Mouse (Mus musculus): ENCODE results near the gene C1galt1.
A peak's percentile ranks its signal among the peaks of the same experiment; 100 is the strongest.

The C1galt1 gene

DNA sequence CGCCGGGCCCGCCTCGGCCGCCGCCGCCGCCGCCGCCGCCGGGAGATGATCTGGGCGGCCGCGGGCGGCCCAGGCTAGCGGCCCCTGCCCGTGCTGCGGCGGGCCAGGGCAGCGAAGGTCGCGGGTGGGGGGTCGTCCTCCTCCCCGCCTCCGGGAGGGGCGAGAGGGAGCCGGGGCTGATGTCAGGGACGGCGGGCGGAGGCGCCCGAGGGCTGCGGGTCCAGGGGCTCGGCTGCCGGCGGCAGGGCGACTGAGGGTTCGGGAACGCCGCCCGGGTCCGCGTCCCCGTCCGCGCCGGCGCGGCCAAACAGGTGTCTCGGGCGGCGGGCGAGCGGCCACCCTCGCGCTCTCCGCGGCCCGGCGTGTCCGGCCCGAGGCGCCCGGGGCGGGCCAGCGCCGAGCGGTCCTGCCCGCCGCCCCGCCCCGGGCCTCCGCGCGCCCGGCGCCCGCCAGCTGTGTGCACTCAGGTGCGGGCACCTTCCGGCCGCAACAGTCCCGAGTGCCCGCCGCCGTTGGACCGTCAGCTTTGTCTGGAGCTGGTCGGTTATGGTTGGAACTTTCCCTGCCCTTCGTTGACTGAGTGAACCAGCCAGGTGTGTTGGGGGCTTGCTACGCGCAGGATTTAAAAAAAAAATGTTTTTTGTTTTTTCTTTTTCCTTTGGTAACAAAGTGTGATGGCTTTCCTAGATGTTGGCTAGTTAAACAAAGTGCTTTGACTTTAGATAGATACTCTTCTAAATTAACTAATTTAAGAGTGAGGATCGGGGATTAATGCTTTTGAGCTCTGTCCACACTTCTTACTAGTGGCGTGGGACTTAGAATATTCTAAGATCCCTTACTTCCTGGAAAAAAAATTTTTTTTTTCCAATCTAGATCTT is at the start of gene C1galt1:
TSS of gene C1galt1 (plus strand) at position 41 of the 878 bp plus-strand sequence.
- DNase-seq (ENCODE audit: low spot score in 2 of 2): peak in 1 of 2 experiments; percentile 39

DNA sequence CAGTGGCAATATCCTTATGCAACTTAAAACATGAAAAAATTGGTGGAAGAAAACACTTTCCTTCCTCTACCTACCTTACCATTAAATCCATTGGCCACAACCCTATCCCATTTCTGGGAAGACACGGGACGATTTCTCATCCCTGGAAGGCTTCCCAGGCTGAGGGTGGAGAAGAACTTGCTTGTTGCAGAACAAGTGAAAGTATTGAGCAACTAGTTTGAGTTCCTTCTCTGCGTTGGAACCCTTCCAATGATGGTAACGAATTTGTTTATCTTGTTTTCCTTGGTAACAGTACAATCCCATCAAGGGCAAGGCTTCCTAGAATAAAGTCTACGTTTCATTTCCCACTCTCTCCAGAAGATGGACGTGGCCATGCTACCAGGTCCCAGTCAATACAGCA is 44.7 kb upstream of the C1galt1 start:
- peak in 1 of 2 experiments; percentile 37 for DNase-seq (ENCODE audit: low spot score in 2 of 2)

DNA sequence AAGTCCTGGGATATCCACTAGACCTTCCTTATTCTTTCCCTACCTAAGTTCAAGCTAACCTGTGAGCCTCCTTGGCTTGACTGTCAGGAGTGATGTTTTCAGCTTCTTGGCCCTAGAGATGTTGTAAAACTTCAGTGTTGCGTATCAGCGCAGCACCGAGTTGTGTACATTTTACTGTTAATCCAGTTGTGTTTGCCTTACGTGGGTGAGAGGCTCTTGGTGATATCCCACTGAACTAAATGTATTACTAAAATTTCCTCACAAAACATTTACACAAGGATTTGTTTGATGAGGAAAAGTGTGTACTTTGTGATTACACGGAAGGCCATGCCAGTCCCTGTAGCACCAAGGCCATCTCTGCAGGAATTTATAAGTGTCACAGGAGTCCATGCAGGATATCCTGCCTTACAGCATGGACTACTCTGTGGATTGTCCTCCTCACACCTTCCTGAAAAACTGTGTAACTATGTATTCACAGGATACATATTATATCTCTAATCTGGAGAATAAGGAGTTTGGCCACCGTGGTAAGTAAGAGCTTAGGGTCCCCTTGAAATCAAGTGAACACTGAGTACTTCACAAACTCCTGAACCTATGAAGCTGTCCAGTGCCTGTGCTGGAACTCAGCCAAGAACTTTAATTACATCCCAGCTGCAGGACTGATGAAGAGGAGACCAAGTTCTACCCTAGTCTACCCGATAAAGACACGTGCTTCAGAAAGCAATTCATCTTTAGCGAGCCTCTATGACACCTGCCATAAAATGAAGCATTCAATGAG is 40.7 kb upstream of the C1galt1 start:
- no peak for DNase-seq (ENCODE audit: low spot score in 2 of 2)

DNA sequence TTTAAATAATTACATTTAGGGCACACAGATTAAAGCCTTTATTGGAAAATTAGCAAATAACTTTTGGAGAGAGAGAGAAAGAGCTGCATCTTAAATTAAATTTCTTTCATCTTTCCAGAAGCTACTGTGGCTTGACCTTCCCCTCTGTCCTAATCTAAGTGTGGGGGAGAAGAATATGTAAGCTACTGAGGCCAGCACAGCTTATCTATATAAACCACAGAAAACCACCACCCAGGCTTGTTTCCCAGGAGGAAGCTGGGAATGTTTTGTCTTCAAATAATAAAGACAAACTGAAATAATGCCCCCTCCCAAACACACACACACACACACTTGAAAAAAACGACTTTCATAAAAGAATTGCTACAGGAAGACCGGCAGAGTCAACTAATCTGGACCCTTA is 30.5 kb upstream of the C1galt1 start:
- DNase-seq (ENCODE audit: low spot score in 2 of 2): no peak

DNA sequence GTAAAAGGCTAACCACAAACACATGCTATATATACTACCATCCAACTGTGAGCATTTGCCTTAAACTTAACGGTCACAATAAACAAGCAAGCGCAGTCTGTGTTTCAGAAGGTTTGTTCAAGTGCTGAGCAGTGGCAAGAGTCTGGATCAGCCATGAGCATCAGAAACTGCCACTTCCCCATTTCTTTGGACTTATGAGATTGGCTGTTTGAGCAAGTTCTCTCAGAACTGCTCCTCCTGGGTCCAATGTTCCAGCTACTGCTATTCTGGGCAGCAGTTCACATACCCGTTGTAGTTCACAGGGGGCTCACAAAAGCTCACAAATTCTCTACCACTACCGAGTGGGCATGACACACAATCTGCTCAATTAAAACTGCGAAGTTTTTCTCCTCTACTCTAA is 28.4 kb upstream of the C1galt1 start:
- DNase-seq (ENCODE audit: low spot score in 2 of 2): no peak

DNA sequence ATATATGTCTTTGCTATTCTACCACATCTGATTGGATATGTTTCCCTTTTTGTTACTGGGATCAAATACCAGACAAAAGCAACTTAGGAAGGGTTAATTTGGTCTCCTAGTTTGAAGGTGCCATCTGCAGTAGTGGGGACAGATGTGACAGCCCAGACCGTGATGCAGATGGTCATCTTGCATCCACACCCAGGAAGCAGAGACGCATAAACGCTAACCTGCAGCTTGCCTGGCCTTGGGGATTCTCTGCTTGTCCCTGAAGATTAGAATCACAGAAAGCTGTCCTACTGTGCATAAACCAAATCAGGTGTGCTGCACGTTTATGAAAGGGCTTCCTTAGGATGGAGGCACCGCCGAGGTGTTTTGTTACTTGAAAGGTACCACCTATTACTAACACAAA is 22.0 kb upstream of the C1galt1 start:
- DNase-seq (ENCODE audit: low spot score in 2 of 2): no peak

DNA sequence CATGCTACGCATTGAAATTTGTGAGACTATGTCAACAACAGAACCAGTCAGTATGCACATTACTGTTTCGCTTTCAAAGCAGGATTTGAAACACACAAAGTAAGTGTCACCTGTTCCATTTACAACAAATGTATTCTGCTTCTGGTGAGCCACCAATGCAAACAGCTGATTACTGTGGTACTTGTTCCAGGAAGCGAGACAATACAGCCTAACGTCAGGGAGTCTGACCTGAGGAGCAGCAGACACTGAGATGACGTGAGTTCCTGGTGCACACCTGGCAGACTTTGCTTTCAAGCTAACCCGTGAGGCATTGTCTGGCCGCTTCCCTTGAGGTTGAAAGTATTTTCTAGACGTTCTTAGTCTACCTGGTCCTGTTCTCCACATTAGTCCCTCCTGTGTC is 13.8 kb upstream of the C1galt1 start:
- no peak for DNase-seq (ENCODE audit: low spot score in 2 of 2)

DNA sequence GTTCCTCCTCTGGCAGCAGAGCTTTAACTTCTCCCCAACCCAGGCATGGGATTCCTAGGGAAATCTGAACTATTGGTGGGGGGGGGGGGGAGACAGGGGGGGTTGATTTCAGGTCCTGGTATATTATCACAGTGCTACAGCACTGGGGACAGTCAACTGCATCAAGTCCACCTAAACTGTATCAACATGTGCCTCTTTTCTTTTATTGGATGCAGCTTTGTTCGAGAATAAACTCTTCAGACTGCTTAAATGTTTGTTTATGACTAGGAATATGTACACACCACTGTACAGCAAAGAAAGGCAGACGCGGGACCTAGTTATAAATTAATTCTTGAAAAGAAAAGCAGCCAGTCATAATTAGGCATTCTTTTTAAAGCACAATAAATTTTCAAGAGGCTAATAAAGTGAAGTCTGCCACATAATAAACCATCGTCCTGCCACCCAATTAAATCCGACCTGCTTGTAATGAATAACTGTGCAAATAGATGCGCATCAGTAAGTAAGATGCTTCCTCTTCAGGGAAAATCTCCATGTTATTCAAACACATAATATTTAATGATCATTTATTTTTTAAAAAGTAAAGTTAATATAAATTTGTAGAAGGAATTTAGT is 12.0 kb upstream of the C1galt1 start:
- DNase-seq (ENCODE audit: low spot score in 2 of 2): no peak

DNA sequence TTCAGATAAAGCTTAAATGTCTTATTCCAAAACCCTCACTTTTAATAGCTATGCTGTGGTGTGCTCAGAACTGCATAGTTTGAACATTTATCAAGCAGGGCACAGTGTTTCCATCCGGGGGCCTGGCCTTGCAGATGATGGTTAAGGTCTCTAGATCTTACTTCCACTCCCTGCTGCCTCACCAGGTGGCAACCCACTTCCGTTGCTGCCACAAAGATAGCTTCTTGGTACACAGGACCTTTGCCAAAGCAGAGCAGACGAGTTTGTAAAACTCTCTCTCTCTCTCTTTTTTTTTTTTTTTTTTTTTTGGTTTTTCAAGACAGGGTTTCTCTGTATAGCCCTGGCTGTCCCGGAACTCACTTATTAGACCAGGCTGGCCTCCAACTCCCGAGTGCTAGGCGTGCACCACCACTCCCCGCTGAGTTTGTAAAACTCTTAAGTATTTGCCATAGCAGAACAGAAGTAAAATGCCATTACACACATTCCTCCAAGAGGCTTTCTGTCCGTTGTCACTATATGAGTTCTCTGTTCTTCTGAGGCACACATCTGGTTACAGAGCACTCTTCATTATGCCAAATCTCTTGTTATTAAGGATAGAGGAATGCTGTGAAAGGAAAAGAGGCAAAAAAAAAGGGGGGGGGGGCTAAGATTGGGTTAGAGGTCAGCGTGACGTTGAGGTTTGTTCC is 773 bp upstream of the C1galt1 start:
- DNase-seq (ENCODE audit: low spot score in 2 of 2): no peak

DNA sequence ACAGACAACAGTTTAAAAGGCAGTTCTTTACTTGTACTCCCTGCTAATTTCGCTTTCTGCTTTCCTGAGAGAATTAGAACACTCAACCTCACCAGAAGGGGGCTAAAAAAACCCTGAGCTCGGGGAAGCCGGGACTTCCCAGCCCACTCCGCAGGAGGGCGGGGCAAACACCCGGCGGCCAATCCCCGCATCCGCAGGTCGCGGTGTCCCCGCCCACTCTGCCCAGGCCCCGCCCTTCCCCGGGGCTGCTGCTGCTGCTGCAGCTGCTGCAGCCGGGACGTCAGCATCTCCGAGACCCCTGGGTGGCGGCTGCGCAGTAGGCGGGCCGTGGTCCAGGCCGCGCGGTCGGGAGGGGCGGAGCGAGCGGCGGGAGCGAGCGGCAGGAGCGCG is 235 bp upstream of the C1galt1 start:
- peak; percentile 98 to 99 for DNase-seq (ENCODE audit: low spot score in 2 of 2)

DNA sequence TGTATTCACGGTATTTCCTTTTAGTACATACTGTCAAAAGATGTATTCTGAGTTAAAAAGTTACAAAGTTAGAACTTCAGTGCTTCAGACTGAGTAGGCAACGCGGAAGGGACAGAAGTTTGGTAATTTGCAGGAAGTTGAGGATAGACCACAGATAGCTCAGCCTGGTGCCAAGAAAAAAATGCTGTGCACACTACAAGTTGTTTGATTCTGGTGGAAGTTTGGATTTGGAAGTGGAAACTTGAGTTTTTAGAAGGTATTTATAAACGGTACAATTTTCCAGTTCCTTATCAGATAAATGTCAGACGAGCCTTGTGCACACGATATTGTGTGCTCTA is 1.0 kb downstream of the C1galt1 start:
- no peak for DNase-seq (ENCODE audit: low spot score in 2 of 2)

DNA sequence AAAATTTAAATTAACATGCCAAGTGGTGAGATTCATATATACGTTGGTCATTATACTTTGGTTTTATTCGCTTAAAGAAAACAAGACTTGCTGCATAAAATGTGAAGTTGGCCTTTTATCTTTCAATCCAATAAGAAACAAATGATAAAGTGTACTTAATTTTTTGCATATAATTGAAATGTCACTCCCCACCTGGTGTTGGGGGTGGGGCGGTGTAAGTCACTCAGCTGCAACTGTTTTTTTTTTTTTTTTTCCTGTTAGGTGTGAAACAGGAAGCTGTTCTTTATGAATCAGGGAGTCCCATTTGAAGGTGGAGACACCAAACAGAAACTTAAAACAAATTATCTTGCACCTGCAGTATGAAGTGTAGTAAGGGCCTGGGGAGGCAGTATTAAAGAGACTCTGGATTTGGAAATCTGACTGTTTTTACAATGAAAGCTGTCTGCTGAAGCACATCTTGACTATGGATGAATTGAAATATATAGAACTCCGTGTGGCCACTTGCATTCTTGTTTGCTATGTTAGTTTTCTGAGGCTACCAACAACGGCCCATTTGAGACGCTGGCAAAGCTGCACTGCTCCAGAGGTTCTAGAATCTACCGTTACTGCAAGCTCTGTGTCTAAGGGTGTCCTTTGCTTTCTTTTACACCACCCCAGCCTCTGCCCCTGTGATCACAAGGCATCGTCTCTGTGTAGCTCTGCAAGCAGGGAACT is 2.2 kb downstream of the C1galt1 start:
- no peak for DNase-seq (ENCODE audit: low spot score in 2 of 2)

DNA sequence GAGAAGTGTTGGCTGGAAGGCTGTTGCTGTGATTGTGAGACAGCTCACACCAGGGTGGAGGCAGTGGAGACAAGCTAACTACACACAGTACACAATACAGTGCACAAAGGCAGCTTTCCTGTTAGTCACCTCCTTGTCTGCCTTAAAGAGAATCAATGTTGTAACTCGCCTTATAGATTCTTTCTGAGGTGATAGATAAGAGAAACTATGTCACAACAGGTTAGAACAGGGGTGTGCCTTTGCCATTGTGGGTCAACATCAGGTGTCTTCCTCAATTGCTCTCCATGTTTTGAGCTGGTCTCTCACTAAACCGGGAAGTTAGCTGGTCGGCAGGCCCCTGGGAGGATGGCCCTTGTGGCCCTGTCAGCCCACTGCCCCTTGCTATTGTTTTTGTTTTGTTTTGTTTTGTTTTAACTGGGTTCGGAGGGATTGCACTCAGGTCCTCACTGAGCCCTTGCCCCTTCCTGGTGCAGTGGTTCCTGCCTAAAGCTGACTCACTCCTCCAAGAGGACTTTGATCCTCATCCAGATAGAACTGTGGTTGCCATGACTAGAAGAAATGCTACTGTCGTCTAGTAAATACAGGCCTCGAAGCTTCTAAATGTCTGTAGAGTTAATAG is 3.4 kb downstream of the C1galt1 start:
- no peak for DNase-seq (ENCODE audit: low spot score in 2 of 2)

DNA sequence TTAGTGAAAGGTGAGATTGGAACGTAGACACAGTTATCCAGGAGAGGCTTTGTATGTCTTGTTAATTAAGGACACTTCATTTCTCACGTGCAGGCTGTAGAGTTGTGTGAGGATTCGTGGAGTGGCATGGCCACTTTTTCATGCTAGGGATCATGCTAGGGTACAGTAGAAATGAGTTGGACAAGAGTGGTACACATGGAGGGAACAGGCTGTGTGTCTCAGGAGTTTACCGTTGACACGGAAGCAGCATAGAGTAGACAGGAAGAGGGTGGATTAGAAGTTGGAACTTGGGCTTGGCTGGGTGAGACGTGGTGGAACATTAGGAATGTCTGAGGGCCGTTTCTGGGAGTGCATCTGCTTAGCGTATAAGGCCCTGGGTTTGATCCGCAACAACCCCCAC is 4.1 kb downstream of the C1galt1 start:
- DNase-seq (ENCODE audit: low spot score in 2 of 2): no peak

DNA sequence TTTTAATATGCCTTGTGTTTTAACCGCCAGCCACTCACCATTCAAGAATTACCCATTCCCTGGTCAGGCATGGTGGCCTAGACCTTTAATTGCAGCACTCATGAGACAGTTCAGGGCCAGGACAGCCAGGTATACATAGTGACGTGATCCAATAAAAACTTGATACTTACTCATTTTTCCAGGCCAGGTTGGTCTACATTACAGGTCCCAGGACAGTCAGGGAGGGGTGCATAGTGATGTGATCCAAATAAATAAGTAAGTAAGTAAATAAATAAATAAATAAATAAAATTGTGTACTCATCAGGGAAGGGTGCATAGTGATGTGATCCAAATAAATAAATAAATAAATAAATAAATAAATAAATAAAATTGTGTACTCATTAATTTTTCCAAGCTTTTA is 6.4 kb downstream of the C1galt1 start:
- DNase-seq (ENCODE audit: low spot score in 2 of 2): no peak

DNA sequence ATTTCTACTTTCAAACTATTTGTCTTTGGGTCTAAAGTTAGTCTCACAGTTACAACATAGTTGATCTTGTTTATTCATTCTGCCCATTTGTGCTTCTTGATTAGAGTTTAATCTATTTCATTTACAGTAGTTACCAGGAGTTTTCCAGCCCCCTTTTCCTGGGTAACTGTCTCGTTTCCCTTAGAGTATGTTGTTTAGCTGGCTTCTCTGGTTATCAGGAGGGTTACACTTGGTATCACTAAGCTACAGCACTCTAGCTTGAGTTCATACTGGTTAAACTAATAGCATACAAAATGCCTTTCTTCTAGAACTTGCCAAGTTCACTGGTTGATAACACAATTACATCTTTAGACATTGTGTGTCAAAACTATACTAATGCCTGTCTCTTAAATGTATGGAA is 8.3 kb downstream of the C1galt1 start:
- no peak for DNase-seq (ENCODE audit: low spot score in 2 of 2)

DNA sequence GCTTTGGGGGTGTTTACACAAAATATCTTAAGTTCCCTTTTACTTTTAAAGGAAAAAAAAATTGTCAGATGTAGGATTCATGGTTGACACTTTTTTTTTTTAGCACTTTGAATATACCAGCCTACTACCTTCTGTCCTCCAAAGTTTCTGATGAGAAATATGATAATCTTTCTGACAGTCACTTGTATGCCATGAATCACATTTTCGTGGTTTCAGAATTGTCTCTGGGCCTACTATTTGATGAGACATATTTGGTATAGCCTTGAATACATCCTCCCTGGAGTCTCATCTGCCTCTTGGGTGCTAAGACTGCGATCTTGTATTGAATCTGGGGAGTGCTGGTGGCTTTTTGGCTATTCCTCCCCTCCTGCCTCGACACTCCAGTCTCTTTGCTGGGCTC is 8.8 kb downstream of the C1galt1 start:
- DNase-seq (ENCODE audit: low spot score in 2 of 2): no peak

DNA sequence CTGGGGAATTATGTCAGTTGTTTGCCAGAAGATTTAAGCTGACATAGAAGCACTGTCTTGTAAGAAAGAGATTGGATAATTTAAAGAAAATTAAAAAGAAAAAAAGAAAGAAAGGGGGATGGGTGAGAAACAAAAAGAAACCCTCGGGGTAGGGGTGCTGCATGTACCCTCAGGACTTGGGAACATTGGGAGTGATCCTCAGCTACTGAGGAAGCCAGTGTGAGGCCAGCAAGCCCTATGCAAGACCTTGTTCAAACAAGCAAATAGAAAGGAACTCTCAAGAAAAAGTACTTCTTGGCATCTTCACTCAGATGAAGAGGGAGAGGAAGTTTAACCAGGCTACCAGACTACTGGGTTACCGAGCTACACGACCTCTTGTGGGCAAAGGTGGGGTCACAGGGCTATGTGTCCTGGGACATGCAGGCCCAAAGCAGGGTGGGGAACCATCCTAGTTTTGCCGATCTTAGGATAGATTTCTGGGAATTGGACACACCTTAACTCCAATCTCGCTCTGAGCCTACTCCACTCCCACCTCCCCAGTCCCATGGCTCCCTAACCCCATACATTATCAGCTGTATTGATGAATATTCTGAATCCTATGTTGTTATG is 12.1 kb downstream of the C1galt1 start:
- DNase-seq (ENCODE audit: low spot score in 2 of 2): no peak

DNA sequence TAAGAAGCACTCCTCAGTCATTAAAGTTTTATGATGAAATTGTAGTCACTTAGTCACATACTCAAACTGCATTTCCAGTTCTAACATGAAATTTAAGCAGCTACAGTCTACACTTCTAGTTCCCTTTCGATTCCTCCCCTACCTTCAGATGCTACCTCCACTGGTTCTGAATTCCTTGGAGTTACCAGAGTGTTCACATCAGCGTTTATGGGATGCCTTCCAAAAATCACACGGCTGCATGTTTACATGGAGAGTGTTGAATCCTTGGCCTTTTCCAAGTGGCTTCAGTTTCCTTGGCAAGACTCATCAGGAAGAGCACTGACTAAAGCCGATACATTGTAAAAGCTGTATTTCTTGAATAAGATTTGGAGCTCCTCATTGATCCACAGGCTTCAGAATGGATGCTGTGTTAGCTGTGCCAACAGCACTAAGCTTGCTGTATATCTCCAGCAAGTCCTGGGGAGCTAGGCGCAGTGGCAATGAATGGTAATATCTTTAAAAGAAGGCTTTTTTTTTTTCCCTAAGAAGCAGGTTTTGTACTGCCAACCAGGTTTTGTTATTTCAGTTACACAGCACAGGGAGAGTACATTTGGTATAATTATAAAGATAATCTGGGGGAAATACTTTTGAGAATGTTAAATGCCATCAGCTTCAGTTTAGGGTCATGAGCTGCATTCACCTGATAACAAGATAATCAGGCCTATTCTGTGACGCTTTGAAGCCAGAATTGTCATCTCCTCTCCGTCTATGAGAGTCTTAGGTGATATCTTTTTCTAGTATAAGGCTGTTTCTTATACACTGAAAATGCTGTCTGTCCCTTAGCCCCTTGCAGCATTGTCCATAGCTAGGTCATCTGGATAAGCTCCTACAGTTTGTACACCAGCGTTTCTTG is 13.0 kb downstream of the C1galt1 start:
- DNase-seq (ENCODE audit: low spot score in 2 of 2): no peak

DNA sequence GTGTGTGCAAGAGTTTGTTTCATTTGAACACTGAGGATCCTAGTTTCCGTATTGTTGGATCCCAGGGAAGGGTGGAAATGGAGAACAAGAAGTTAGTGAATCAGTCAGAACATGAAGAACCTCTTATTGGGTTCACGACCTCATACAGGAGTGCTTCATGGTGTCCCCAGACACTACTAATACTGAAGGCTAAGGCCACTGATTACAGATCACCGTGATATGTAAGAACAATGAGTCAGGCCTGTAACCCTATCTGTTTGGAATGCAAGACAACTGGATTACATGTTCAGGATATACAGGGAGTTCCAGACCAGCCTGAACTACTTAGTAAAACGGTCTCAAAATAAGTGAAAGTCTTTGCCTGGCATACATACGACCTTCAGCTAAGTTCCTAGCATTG is 13.9 kb downstream of the C1galt1 start:
- no peak for DNase-seq (ENCODE audit: low spot score in 2 of 2)
